Mouse (Mus musculus) kidney, postnatal 14 days (tissue): ENCODE measurements at regions not wholly inside any gene's neighbourhood (a gene's known extent, or its start where the extent isn't known, plus 50 kb on each side); places are given as distances from the start of the nearest gene placed in this dataset.
"Not testable (repeated sequence)": the region's sequence is repeated elsewhere in the genome, so short reads cannot be mapped to it uniquely, and the experiment has no call there.

ENCODE experiments used
- DNase-seq: peaks from one replicate; pipeline ENCODE4 v3.0.0; 2022; ENCODE audit warnings: mixed read lengths

- no peak for DNase-seq
Measured at GRCm38 (mm10) chr10:72298824-72299551, 355.7 kb upstream of the Zwint start.

GRCm38 (mm10) chr10:72309045-72309444, 345.6 kb upstream of the Zwint start:
- not testable (repeated sequence) for DNase-seq

GRCm38 (mm10) chr10:72318308-72318707, 336.3 kb upstream of the Zwint start:
- no peak for DNase-seq

- DNase-seq = no peak
Measured at GRCm38 (mm10) chr10:72320307-72320706, 334.3 kb upstream of the Zwint start.

GRCm38 (mm10) chr10:72326624-72327023, 328.0 kb upstream of the Zwint start:
- DNase-seq = no peak

GRCm38 (mm10) chr10:72347253-72347652, 307.4 kb upstream of the Zwint start:
- no peak for DNase-seq

GRCm38 (mm10) chr10:72347949-72348663, 306.5 kb upstream of the Zwint start:
- DNase-seq = no peak

GRCm38 (mm10) chr10:72352810-72353209, 301.8 kb upstream of the Zwint start:
- no peak for DNase-seq

- DNase-seq = no peak
Measured at GRCm38 (mm10) chr10:72353515-72353914, 301.1 kb upstream of the Zwint start.

- DNase-seq = no peak
Measured at GRCm38 (mm10) chr10:72383351-72383750, 271.3 kb upstream of the Zwint start.

GRCm38 (mm10) chr10:72384826-72385225, 269.8 kb upstream of the Zwint start:
- no peak for DNase-seq

GRCm38 (mm10) chr10:72391397-72391796, 263.2 kb upstream of the Zwint start:
- DNase-seq = peak; percentile 10

GRCm38 (mm10) chr10:72393279-72394041, 261.2 kb upstream of the Zwint start:
- DNase-seq = no peak

- DNase-seq = no peak
Measured at GRCm38 (mm10) chr10:72394367-72394766, 260.3 kb upstream of the Zwint start.

- DNase-seq = no peak
Measured at GRCm38 (mm10) chr10:72403290-72403689, 251.4 kb upstream of the Zwint start.

- DNase-seq = no peak
Measured at GRCm38 (mm10) chr10:72410305-72410704, 244.3 kb upstream of the Zwint start.

- no peak for DNase-seq
Measured at GRCm38 (mm10) chr10:72411670-72412069, 243.0 kb upstream of the Zwint start.

- DNase-seq = no peak
Measured at GRCm38 (mm10) chr10:72454629-72455028, 200.0 kb upstream of the Zwint start.

- DNase-seq = no peak
Measured at GRCm38 (mm10) chr10:72484315-72484714, 170.3 kb upstream of the Zwint start.

GRCm38 (mm10) chr10:72532431-72532830, 122.2 kb upstream of the Zwint start:
- DNase-seq = no peak

- no peak for DNase-seq
Measured at GRCm38 (mm10) chr10:72533427-72533826, 121.2 kb upstream of the Zwint start.

GRCm38 (mm10) chr10:72533859-72534258, 120.8 kb upstream of the Zwint start:
- DNase-seq = no peak

GRCm38 (mm10) chr10:72549564-72549963, 105.1 kb upstream of the Zwint start:
- DNase-seq = no peak

GRCm38 (mm10) chr10:72551561-72551960, 103.1 kb upstream of the Zwint start:
- DNase-seq = no peak
